Mouse (Mus musculus) limb, embryonic 11.5 days (tissue): ENCODE measurements around the gene Gm10424. TPM values are rescaled to one million over a fixed set of nuclear protein-coding genes. Genes with fewer than 3 reads are reported as not detected.
"Not testable (repeated sequence)": the region's sequence is repeated elsewhere in the genome, so short reads cannot be mapped to it uniquely, and the experiment has no call there.

ENCODE experiments used
- ATAC-seq: fragments of 200-750 bp; cut with Nextera tagmentation; 2 replicates; pipeline ENCODE4 v1.8.0; 2017; ENCODE audit warnings: low read depth; ENCODE audit not compliant: insufficient number of reproducible peaks, low FRiP score, low TSS enrichment
- DNase-seq: peaks from one replicate; pipeline ENCODE4 v3.0.0-alpha.2; 2015; ENCODE audit warnings: low spot score
- H3K27ac ChIP-seq: fragments of 300-500 bp; sonication (generic); replicated peaks from 2 replicates; pipeline ENCODE4 v1.5.1; 2014; ENCODE audit warnings: low read depth, mild to moderate bottlenecking, low read length
- H3K27me3 ChIP-seq: fragments of 300-500 bp; sonication (generic); 2 replicates; pipeline ENCODE4 v1.6.1; 2014; ENCODE audit warnings: mild to moderate bottlenecking, low read length, mixed read lengths; ENCODE audit not compliant: control insufficient read depth, insufficient read depth
- H3K36me3 ChIP-seq: fragments of 300-500 bp; sonication (generic); 2 replicates; pipeline ENCODE4 v1.6.1; 2014; ENCODE audit warnings: mild to moderate bottlenecking, low read length, moderate library complexity, mixed read lengths; ENCODE audit not compliant: control insufficient read depth, insufficient read depth
- H3K4me1 ChIP-seq: fragments of 300-500 bp; sonication (generic); 2 replicates; pipeline ENCODE4 v1.6.1; 2014; ENCODE audit warnings: low read length, mixed read lengths; ENCODE audit not compliant: control insufficient read depth, insufficient read depth
- H3K4me2 ChIP-seq: fragments of 300-500 bp; sonication (generic); 2 replicates; pipeline ENCODE4 v1.6.1; 2014; ENCODE audit warnings: low read depth, mild to moderate bottlenecking, moderate library complexity; ENCODE audit not compliant: severe bottlenecking
- H3K4me3 ChIP-seq: fragments of 300-500 bp; sonication (generic); 2 replicates; pipeline ENCODE4 v1.5.1; 2014; ENCODE audit warnings: low read depth, low read length
- H3K9ac ChIP-seq: fragments of 300-500 bp; sonication (generic); 2 replicates; pipeline ENCODE4 v1.6.1; 2014; ENCODE audit warnings: mild to moderate bottlenecking, low read length
- H3K9me3 ChIP-seq: fragments of 300-500 bp; sonication (generic); 2 replicates; pipeline ENCODE4 v1.6.1; 2016; ENCODE audit warnings: low read length; ENCODE audit not compliant: control insufficient read depth
- WGBS: fragments of 180-500 bp; shearing (Covaris S2); extraction: QIAGEN DNeasy Blood & Tissue Kit; methylation state at CpG from one replicate; pipeline ENCODE4 v1.1.7; 2014; 5-methylcytosine and 5-hydroxymethylcytosine counted together
- polyA plus RNA-seq: library from polyadenylated mRNA; unstranded; fragments of >200 nt; fragmentation: Nextera tagmentation; extraction: Ambion mirVana; gene quantifications from 2 replicates; pipeline ENCODE4 v1.2.1, GENCODE M21; 2014

The Gm10424 gene
- not detected in 2 replicates for polyA plus RNA-seq

GRCm38 (mm10) chr5:95272668-95273067 is at the start of gene Gm10424:
Gm10424 (minus strand) TSS chr5:95272768.
- H3K27me3 ChIP-seq, H3K4me3 ChIP-seq, H3K9me3 ChIP-seq, H3K4me1 ChIP-seq, H3K27ac ChIP-seq, H3K36me3 ChIP-seq, ATAC-seq, H3K4me2 ChIP-seq, H3K9ac ChIP-seq, DNase-seq: not testable (repeated sequence)
- WGBS: no CpG with 5 or more reads among the region's 1 CpGs

GRCm38 (mm10) chr5:95305611-95306010 is 33.0 kb upstream of the Gm10424 start, which contains the start of gene Gm3259:
Gm3259 (plus strand) TSS chr5:95305911.
- not testable (repeated sequence) for H3K9ac ChIP-seq, H3K4me1 ChIP-seq, H3K27me3 ChIP-seq, ATAC-seq, H3K9me3 ChIP-seq, H3K36me3 ChIP-seq, H3K27ac ChIP-seq, H3K4me3 ChIP-seq, H3K4me2 ChIP-seq, DNase-seq
- 41% methylated on average over 2 of the region's 2 CpGs for WGBS

Other genes starting within 250 kb of the Gm10424 start
- not detected in 2 replicates for gene Gm7942, start 165.8 kb downstream of the Gm10424 start, polyA plus RNA-seq
- gene Gm16513, start 90.1 kb downstream of the Gm10424 start, polyA plus RNA-seq: not detected in 2 replicates
- gene Gm3259, start 33.1 kb upstream of the Gm10424 start, polyA plus RNA-seq: not detected in 2 replicates
- not detected in 2 replicates for gene D5Ertd577e, start 184.0 kb upstream of the Gm10424 start, polyA plus RNA-seq
- gene Gm3286, start 238.0 kb upstream of the Gm10424 start, polyA plus RNA-seq: not detected in 2 replicates